Mouse (Mus musculus): ENCODE measurements at regions not wholly inside any gene's neighbourhood (a gene's known extent, or its start where the extent isn't known, plus 50 kb on each side); places are given as distances from the start of the nearest gene placed in this dataset.

DNA sequence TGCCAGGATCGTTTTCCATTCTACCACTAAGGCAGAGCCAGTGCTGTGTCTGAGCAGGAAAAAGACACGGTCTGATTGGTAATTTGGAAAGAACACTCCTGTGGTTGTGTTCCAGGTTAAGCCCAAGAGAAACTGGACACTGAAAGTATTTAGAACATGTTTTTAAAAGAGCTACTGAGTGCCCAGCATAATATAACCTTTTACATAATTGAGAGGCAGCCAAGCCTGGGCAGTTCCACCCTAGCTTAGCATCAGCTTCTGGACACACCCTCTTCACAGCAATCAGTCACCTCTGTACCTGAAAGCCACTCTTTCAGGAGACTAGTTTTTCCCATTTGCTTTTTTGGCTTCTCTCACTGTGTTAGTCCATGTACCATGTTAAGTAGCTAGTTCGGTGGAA is 1379.4 kb upstream of the A1bg start:
- TF ChIP-seq SMC3 (IDR thresholded peaks at IDR 0.05; ENCODE audit: low read depth, low read length) (no peak), MAFK (IDR thresholded peaks at IDR 0.05; ENCODE audit: borderline replicate concordance, low read depth, low read length) (no peak), MEF2A (IDR thresholded peaks at IDR 0.05; ENCODE audit: extremely low read depth, insufficient replicate concordance, low read depth, low read length, poor library complexity, severe bottlenecking) (no peak), UBTF (IDR thresholded peaks at IDR 0.05; ENCODE audit: borderline replicate concordance, insufficient read depth, low read depth, low read length) (no peak), POLR2AphosphoS2 (IDR thresholded peaks at IDR 0.05; ENCODE audit: low read length) (no peak), USF1 (IDR thresholded peaks at IDR 0.05; ENCODE audit: low read depth, low read length) (no peak)
- Histone ChIP-seq H3K4me3 (ENCODE audit: control insufficient read depth in 1 of 2, insufficient read depth in 1 of 2, low read depth in 2 of 2, low read length in 2 of 2) (no peak overlapping the region), H3K79me2 (ENCODE audit: control insufficient read depth, insufficient read depth, low read length, poor library complexity) (no peaks in the 10 kb centered on the region), H3K27ac (ENCODE audit: control insufficient read depth, low read depth, low read length) (no peak overlapping the region), H3K36me3 (ENCODE audit: control insufficient read depth in 1 of 2, insufficient read depth in 2 of 2, low read length in 2 of 2) (no peaks in the 10 kb centered on the region), H3K9ac (ENCODE audit: control insufficient read depth, low read depth, low read length, poor library complexity, severe bottlenecking) (no peak overlapping the region), H3K27me3 (ENCODE audit: control insufficient read depth in 1 of 2, insufficient read depth in 2 of 2, low read length in 2 of 2) (0 out of 4 replicates have a peak, but pooled peaks cover 0 to 1% of the 10 kb centered on the region in 2 experiments), H3K9me3 (replicated peaks; ENCODE audit: insufficient read depth, low read length) (no peaks in the 10 kb centered on the region), H3K4me1 (ENCODE audit: control insufficient read depth in 1 of 2, insufficient read depth in 2 of 2, low read length in 2 of 2) (no peaks in the 10 kb centered on the region)
- no peak for DNase-seq (ENCODE audit: low read depth, low spot score)

GRCm38 (mm10) chr15:62301567-62301966 is 1378.8 kb upstream of the A1bg start:
- Histone ChIP-seq H3K4me1 (ENCODE audit: control insufficient read depth in 1 of 2, insufficient read depth in 2 of 2, low read length in 2 of 2) (no peaks in the 10 kb centered on the region), H3K4me3 (ENCODE audit: control insufficient read depth in 1 of 2, insufficient read depth in 1 of 2, low read depth in 2 of 2, low read length in 2 of 2) (no peak overlapping the region), H3K9ac (ENCODE audit: control insufficient read depth, low read depth, low read length, poor library complexity, severe bottlenecking) (no peak overlapping the region), H3K36me3 (ENCODE audit: control insufficient read depth in 1 of 2, insufficient read depth in 2 of 2, low read length in 2 of 2) (no peaks in the 10 kb centered on the region), H3K9me3 (replicated peaks; ENCODE audit: insufficient read depth, low read length) (no peaks in the 10 kb centered on the region), H3K27ac (ENCODE audit: control insufficient read depth, low read depth, low read length) (no peak overlapping the region), H3K27me3 (ENCODE audit: control insufficient read depth in 1 of 2, insufficient read depth in 2 of 2, low read length in 2 of 2) (0 out of 4 replicates have a peak, but pooled peaks cover 0 to 1% of the 10 kb centered on the region in 2 experiments), H3K79me2 (ENCODE audit: control insufficient read depth, insufficient read depth, low read length, poor library complexity) (no peaks in the 10 kb centered on the region)
- no peak for TF ChIP-seq MYC (IDR thresholded peaks at IDR 0.05; ENCODE audit: low read depth, low read length)
- TF ChIP-seq ZKSCAN1 (IDR thresholded peaks at IDR 0.05; ENCODE audit: low read depth, low read length) = no peak
- TF ChIP-seq MAZ (IDR thresholded peaks at IDR 0.05; ENCODE audit: low read depth, low read length) = no peak
- TF ChIP-seq MEF2A (IDR thresholded peaks at IDR 0.05; ENCODE audit: extremely low read depth, insufficient replicate concordance, low read depth, low read length, poor library complexity, severe bottlenecking) = no peak
- TF ChIP-seq RAD21 (IDR thresholded peaks at IDR 0.05; ENCODE audit: low read depth, low read length) = no peak
- no peak for TF ChIP-seq ZNF384 (IDR thresholded peaks at IDR 0.05; ENCODE audit: low read depth, low read length)
- no peak for TF ChIP-seq USF2 (IDR thresholded peaks at IDR 0.05; ENCODE audit: borderline replicate concordance in 1 of 2, insufficient read depth in 1 of 2, low read depth in 1 of 2, low read length in 2 of 2)
- no peak for TF ChIP-seq BHLHE40 (IDR thresholded peaks at IDR 0.05; ENCODE audit: borderline replicate concordance, low read depth, low read length)
- no peak for TF ChIP-seq HCFC1 (IDR thresholded peaks at IDR 0.05; ENCODE audit: low read depth, low read length)
- no peak for TF ChIP-seq CTCF (IDR thresholded peaks at IDR 0.05 in 2 of 3, conservative IDR thresholded peaks at IDR 0.05 in 1 of 3; ENCODE audit: control insufficient read depth in 1 of 3, insufficient read depth in 1 of 3, low read depth in 2 of 3, low read length in 3 of 3, poor library complexity in 1 of 3, severe bottlenecking in 1 of 3)
- no peak for TF ChIP-seq MYB (IDR thresholded peaks at IDR 0.05; ENCODE audit: low read depth, low read length)
- no peak for TF ChIP-seq ETS1 (IDR thresholded peaks at IDR 0.05; ENCODE audit: low read depth, low read length)
- no peak for TF ChIP-seq MAX (IDR thresholded peaks at IDR 0.05; ENCODE audit: low read length)
- TF ChIP-seq TAL1 (IDR thresholded peaks at IDR 0.05; ENCODE audit: low read length) = no peak
- TF ChIP-seq CHD1 (IDR thresholded peaks at IDR 0.05; ENCODE audit: low read depth, low read length) = no peak
- TF ChIP-seq ELF1 (IDR thresholded peaks at IDR 0.05; ENCODE audit: low read depth, low read length) = no peak
- no peak for TF ChIP-seq ZMIZ1 (IDR thresholded peaks at IDR 0.05; ENCODE audit: low read depth, low read length)
- no peak for DNase-seq (ENCODE audit: low read depth, low spot score)
